Mouse (Mus musculus) stomach, embryonic 14.5 days (tissue): ENCODE results near the gene Tomm20. TPM values are rescaled to one million over a fixed set of nuclear protein-coding genes. Genes with fewer than 3 reads are reported as not detected.

Source experiments
- ATAC-seq: fragments of 200-750 bp; cut with Nextera tagmentation; 2 replicates; pipeline ENCODE4 v1.8.0; 2017; ENCODE audit warnings: low read depth, moderate TSS enrichment; ENCODE audit not compliant: insufficient number of reproducible peaks, insufficient read depth, low FRiP score
- H3K27ac ChIP-seq: fragments of 300-500 bp; sonication (generic); 2 replicates; pipeline ENCODE4 v1.5.1; 2014; ENCODE audit warnings: mild to moderate bottlenecking, low read length, moderate library complexity, mixed read lengths
- H3K27me3 ChIP-seq: fragments of 300-500 bp; sonication (generic); 2 replicates; pipeline ENCODE4 v1.6.1; 2014; ENCODE audit warnings: low read length, control low read depth, mixed read lengths; ENCODE audit not compliant: control insufficient read depth, insufficient read depth
- H3K36me3 ChIP-seq: fragments of 300-500 bp; sonication (generic); 2 replicates; pipeline ENCODE4 v1.6.1; 2014; ENCODE audit warnings: mild to moderate bottlenecking, control low read depth, low read length, moderate library complexity, mixed read lengths; ENCODE audit not compliant: control insufficient read depth, insufficient read depth
- H3K4me1 ChIP-seq: fragments of 300-500 bp; sonication (generic); 2 replicates; pipeline ENCODE4 v1.6.1; 2014; ENCODE audit warnings: low read length, control low read depth, mixed read lengths; ENCODE audit not compliant: control insufficient read depth, insufficient read depth
- H3K4me2 ChIP-seq: fragments of 300-500 bp; sonication (generic); replicated peaks from 2 replicates; pipeline ENCODE4 v1.6.1; 2014; ENCODE audit warnings: low read depth, low read length, control low read depth
- H3K4me3 ChIP-seq: fragments of 300-500 bp; sonication (generic); 2 replicates; pipeline ENCODE4 v1.5.1; 2014; ENCODE audit warnings: low read depth, low read length, control low read depth
- H3K9ac ChIP-seq: fragments of 300-500 bp; sonication (generic); replicated peaks from 2 replicates; pipeline ENCODE4 v1.6.1; 2014; ENCODE audit warnings: low read depth, mild to moderate bottlenecking, control low read depth, low read length, moderate library complexity, mixed read lengths
- H3K9me3 ChIP-seq: fragments of 300-500 bp; sonication (generic); 2 replicates; pipeline ENCODE4 v1.6.1; 2016; ENCODE audit warnings: low read depth, low read length, control low read depth; ENCODE audit not compliant: control insufficient read depth
- WGBS: fragments of 180-500 bp; shearing (Covaris S2); extraction: QIAGEN DNeasy Blood & Tissue Kit; methylation state at CpG from one replicate; pipeline ENCODE4 v1.1.7; 2014; 5-methylcytosine and 5-hydroxymethylcytosine counted together
- polyA plus RNA-seq: library from polyadenylated mRNA; unstranded; fragments of >200 nt; fragmentation: Nextera tagmentation; extraction: Ambion mirVana; gene quantifications from 2 replicates; pipeline ENCODE4 v1.2.1, GENCODE M21; 2014

Gene Tomm20
- polyA plus RNA-seq, 1 experiment from 2014 or later: 200 TPM

GRCm38 (mm10) chr8:126901612-126902011 is 44.0 kb downstream of the Tomm20 start:
- ATAC-seq: peak; percentile 69
- Histone ChIP-seq H3K36me3 (no peaks in the 10 kb centered on the region), H3K9me3 (no peaks in the 10 kb centered on the region), H3K4me2 (no peak overlapping the region), H3K27ac (no peak overlapping the region), H3K9ac (no peak overlapping the region), H3K4me3 (no peak overlapping the region), H3K4me1 (no peaks in the 10 kb centered on the region), H3K27me3 (no peaks in the 10 kb centered on the region)
- 67% methylated on average over 1 of the region's 1 CpGs for WGBS

GRCm38 (mm10) chr8:126901049-126901448 is 44.6 kb downstream of the Tomm20 start:
- Histone ChIP-seq H3K9me3 (no peaks in the 10 kb centered on the region), H3K36me3 (no peaks in the 10 kb centered on the region), H3K4me2 (no peak overlapping the region), H3K27ac (no peak overlapping the region), H3K9ac (no peak overlapping the region), H3K4me1 (no peaks in the 10 kb centered on the region), H3K4me3 (no peak overlapping the region), H3K27me3 (no peaks in the 10 kb centered on the region)
- ATAC-seq: no peak
- WGBS: 53% methylated on average over 2 of the region's 2 CpGs

- H3K4me3 ChIP-seq: no peak overlapping the region
- no peak overlapping the region for H3K9ac ChIP-seq
- 38% methylated on average over 6 of the region's 6 CpGs for WGBS
- H3K27ac ChIP-seq: no peak overlapping the region
- no peaks in the 10 kb centered on the region for H3K27me3 ChIP-seq
- H3K36me3 ChIP-seq: no peaks in the 10 kb centered on the region
- no peak overlapping the region for H3K4me2 ChIP-seq
- ATAC-seq: no peak
- H3K4me1 ChIP-seq: no peaks in the 10 kb centered on the region
- no peaks in the 10 kb centered on the region for H3K9me3 ChIP-seq
Measured at GRCm38 (mm10) chr8:126895133-126895532, 50.5 kb downstream of the Tomm20 start.

GRCm38 (mm10) chr8:126887639-126888006 is 58.0 kb downstream of the Tomm20 start:
- Histone ChIP-seq H3K36me3 (no peaks in the 10 kb centered on the region), H3K9me3 (no peaks in the 10 kb centered on the region), H3K4me2 (no peak overlapping the region), H3K27ac (peak overlapping the region; percentile 34; the same call in 1 of the 2 replicates), H3K9ac (no peak overlapping the region), H3K4me1 (peaks cover 18% of the 10 kb centered on the region; the same call in 1 of the 2 replicates), H3K4me3 (no peak overlapping the region), H3K27me3 (no peaks in the 10 kb centered on the region)
- no peak for ATAC-seq
- WGBS: 74% methylated on average over 3 of the region's 3 CpGs

GRCm38 (mm10) chr8:126886741-126887638 is 58.7 kb downstream of the Tomm20 start:
- no peaks in the 10 kb centered on the region for H3K36me3 ChIP-seq
- no peaks in the 10 kb centered on the region for H3K27me3 ChIP-seq
- no peaks in the 10 kb centered on the region for H3K9me3 ChIP-seq
- peaks cover 18% of the 10 kb centered on the region; the same call in 1 of the 2 replicates for H3K4me1 ChIP-seq
- H3K4me2 ChIP-seq: no peak overlapping the region
- no peak overlapping the region for H3K4me3 ChIP-seq
- ATAC-seq: no peak
- no peak overlapping the region for H3K9ac ChIP-seq
- 61% methylated on average over 8 of the region's 8 CpGs for WGBS
- H3K27ac ChIP-seq: peak overlapping the region; percentile 34; the same call in 1 of the 2 replicates

GRCm38 (mm10) chr8:126885554-126886485 is 59.8 kb downstream of the Tomm20 start:
- no peak; the same call in 1 of the 2 replicates for ATAC-seq
- Histone ChIP-seq H3K9ac (no peak overlapping the region), H3K27ac (peak overlapping the region; percentile 34; the same call in 1 of the 2 replicates)

GRCm38 (mm10) chr8:126884202-126884926 is 61.3 kb downstream of the Tomm20 start:
- Histone ChIP-seq H3K27me3 (no peaks in the 10 kb centered on the region), H3K4me2 (no peak overlapping the region), H3K9ac (no peak overlapping the region), H3K4me1 (peaks cover 18% of the 10 kb centered on the region; the same call in 1 of the 2 replicates), H3K36me3 (no peaks in the 10 kb centered on the region), H3K9me3 (no peaks in the 10 kb centered on the region), H3K4me3 (no peak overlapping the region), H3K27ac (no peak overlapping the region)
- peak; percentile 16; the same call in 1 of the 2 replicates for ATAC-seq
- 45% methylated on average over 6 of the region's 6 CpGs for WGBS

More at GRCm38 (mm10) chr8:126885554-126886485, 59.8 kb downstream of the Tomm20 start:
- no peak overlapping the region for H3K4me3 ChIP-seq
- WGBS: 65% methylated on average over 13 of the region's 13 CpGs
- no peak overlapping the region for H3K4me2 ChIP-seq
- no peaks in the 10 kb centered on the region for H3K36me3 ChIP-seq
- no peaks in the 10 kb centered on the region for H3K27me3 ChIP-seq
- no peaks in the 10 kb centered on the region for H3K9me3 ChIP-seq
- H3K4me1 ChIP-seq: peaks cover 18% of the 10 kb centered on the region; the same call in 1 of the 2 replicates
